Mouse (Mus musculus): Measurements from ENCODE around the gene Tex48. TPM values are rescaled to one million over a fixed set of nuclear protein-coding genes. Genes with fewer than 3 reads are reported as not detected.
A peak's percentile ranks its signal among the peaks of the same experiment; 100 is the strongest.

The Tex48 gene
- polyA plus RNA-seq, 2 experiments: not detected

DNA sequence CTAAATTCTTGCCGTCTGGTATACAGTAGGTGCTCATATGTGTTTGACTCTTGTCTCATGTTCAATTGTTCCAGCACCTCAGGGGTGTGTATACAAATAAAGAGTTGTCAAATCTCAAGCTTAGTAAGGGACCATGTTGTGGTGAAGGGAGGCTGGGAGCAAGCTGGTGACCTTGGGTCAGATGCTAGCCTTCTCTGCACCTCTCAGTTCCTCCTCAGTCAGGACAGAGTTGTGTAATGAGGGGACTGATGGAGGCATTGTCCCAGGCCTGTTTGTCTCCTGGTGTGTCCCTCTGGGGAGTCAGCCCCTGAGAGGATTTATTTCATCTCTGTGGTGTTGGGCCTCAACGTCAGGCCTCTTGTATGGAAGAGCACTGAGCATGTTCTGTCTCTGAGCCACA, 36.0 kb downstream of the Tex48 start:
- Histone ChIP-seq H3K27ac (replicated peaks; ENCODE audit: low read depth, low read length) (no peak overlapping the region), H3K27me3 (ENCODE audit: control insufficient read depth, insufficient read depth, low read length) (no peaks in the 10 kb centered on the region), H3K4me3 (replicated peaks; ENCODE audit: low read length) (no peak overlapping the region), H3K4me2 (replicated peaks; ENCODE audit: low read depth, low read length, severe bottlenecking) (no peak overlapping the region), H3K4me1 (ENCODE audit: control insufficient read depth, insufficient read depth, low read length) (peaks cover 8% of the 10 kb centered on the region; the same call in 1 of the 2 replicates), H3K36me3 (ENCODE audit: control insufficient read depth, insufficient read depth, low read length) (no peaks in the 10 kb centered on the region), H3K9ac (ENCODE audit: low read depth, low read length, severe bottlenecking) (no peak overlapping the region), H3K9me3 (ENCODE audit: control insufficient read depth, low read length) (no peaks in the 10 kb centered on the region)
- 82% methylated on average over 2 of the region's 2 CpGs for WGBS
- DNase-seq (ENCODE audit: low spot score): no peak
- TF ChIP-seq POLR2A (IDR thresholded peaks at IDR 0.05; ENCODE audit: borderline replicate concordance, extremely low read depth, insufficient read depth, insufficient read length): no peak
- ATAC-seq (ENCODE audit: low FRiP score, low read depth): no peak

DNA sequence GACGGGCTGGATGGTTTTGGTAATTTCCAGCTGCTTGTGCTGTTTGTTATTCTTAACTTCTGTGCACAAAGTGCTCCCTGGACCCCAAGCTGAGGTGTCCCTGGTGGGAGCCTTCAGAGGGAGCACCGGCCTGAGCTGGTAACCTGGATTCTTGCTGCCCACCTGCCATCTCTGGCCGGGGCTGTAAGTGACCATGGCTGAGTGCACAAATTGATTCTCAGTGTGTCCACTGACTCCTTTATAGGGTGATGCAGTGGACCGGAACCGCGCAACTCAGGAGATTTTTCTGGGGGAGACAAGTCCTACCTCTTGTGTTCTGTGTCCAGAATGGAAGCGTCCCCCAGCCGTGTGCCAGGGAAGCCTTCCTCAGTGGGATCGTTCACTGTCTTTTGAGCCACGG, 37.0 kb downstream of the Tex48 start:
- Histone ChIP-seq H3K27ac (replicated peaks; ENCODE audit: low read depth, low read length) (no peak overlapping the region), H3K4me2 (replicated peaks; ENCODE audit: low read depth, low read length, severe bottlenecking) (no peak overlapping the region), H3K4me3 (replicated peaks; ENCODE audit: low read length) (no peak overlapping the region), H3K9me3 (ENCODE audit: control insufficient read depth, low read length) (no peaks in the 10 kb centered on the region), H3K9ac (ENCODE audit: low read depth, low read length, severe bottlenecking) (no peak overlapping the region), H3K36me3 (ENCODE audit: control insufficient read depth, insufficient read depth, low read length) (no peaks in the 10 kb centered on the region), H3K4me1 (ENCODE audit: control insufficient read depth, insufficient read depth, low read length) (peaks cover 8% of the 10 kb centered on the region; the same call in 1 of the 2 replicates), H3K27me3 (ENCODE audit: control insufficient read depth, insufficient read depth, low read length) (no peaks in the 10 kb centered on the region)
- DNase-seq (ENCODE audit: low spot score) (no peak), ATAC-seq (ENCODE audit: low FRiP score, low read depth) (no peak)
- 88% methylated on average over 10 of the region's 10 CpGs for WGBS
- TF ChIP-seq POLR2A (IDR thresholded peaks at IDR 0.05; ENCODE audit: borderline replicate concordance, extremely low read depth, insufficient read depth, insufficient read length): no peak

GRCm38 (mm10) chr4:63582580-63582979, 39.6 kb downstream of the Tex48 start:
- 10% methylated on average over 5 of the region's 5 CpGs for WGBS
- no peak for TF ChIP-seq POLR2A (IDR thresholded peaks at IDR 0.05; ENCODE audit: borderline replicate concordance, extremely low read depth, insufficient read depth, insufficient read length)
- Histone ChIP-seq H3K4me3 (replicated peaks; ENCODE audit: low read length) (no peak overlapping the region), H3K27me3 (ENCODE audit: control insufficient read depth, insufficient read depth, low read length) (no peaks in the 10 kb centered on the region), H3K4me1 (ENCODE audit: control insufficient read depth, insufficient read depth, low read length) (peaks cover 8% of the 10 kb centered on the region; the same call in 1 of the 2 replicates), H3K36me3 (ENCODE audit: control insufficient read depth, insufficient read depth, low read length) (peaks cover 4% of the 10 kb centered on the region; the same call in 1 of the 2 replicates), H3K9ac (ENCODE audit: low read depth, low read length, severe bottlenecking) (no peak overlapping the region), H3K4me2 (replicated peaks; ENCODE audit: low read depth, low read length, severe bottlenecking) (no peak overlapping the region), H3K27ac (replicated peaks; ENCODE audit: low read depth, low read length) (peak overlapping the region; percentile 58; the same call in 1 of the 2 replicates), H3K9me3 (ENCODE audit: control insufficient read depth, low read length) (no peaks in the 10 kb centered on the region)
- DNase-seq (ENCODE audit: low spot score): peak; percentile 55
- ATAC-seq (ENCODE audit: low FRiP score, low read depth): peak; percentile 71

DNA sequence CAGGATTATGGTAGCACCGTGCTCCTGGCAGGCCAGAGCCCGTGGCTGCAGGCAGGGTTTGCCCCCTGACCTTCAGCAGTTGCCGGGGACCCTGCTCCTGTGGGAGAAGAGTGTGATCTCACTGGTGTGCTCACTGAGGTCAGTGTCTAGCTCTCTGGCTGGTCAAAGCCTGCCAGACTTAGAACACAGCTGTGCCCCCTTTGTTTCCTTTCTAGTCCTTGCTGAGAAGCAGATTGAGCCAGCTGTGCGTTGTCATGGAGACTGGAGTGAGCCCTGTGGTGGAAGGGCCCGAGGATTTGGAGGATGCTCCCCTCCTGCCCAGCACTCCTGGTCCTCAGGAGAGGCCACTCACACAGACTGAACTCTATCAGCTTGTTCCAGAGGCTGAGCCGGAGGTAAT, 42.1 kb downstream of the Tex48 start:
- 28% methylated on average over 6 of the region's 6 CpGs for WGBS
- H3K27ac ChIP-seq (replicated peaks; ENCODE audit: low read depth, low read length): no peak overlapping the region
- peak overlapping the region; percentile 21; the same call in 1 of the 2 replicates for H3K9ac ChIP-seq (ENCODE audit: low read depth, low read length, severe bottlenecking)

DNA sequence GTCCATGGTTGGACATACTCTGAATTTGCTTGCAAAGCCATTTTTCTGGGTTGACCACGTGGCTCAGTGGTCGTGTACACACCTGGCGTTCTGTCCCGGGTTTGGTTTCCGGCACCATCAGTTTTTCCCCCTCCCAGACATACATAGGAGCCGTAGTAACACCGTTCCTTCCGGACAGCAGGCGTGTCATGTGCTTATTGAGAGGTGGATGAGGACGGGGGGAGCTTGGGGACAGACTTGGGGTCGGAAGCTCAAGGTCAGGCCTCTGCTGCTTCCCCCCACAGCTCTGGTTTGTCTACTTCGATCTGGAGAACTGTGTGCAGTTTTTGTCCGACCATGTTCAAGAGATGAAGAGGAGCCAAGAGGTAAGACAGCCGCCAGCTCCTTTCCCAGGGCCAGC, 42.6 kb downstream of the Tex48 start:
- no peaks in the 10 kb centered on the region for H3K27me3 ChIP-seq (ENCODE audit: control insufficient read depth, insufficient read depth, low read length)
- no peak for ATAC-seq (ENCODE audit: low FRiP score, low read depth)
- peaks cover 4% of the 10 kb centered on the region; the same call in 1 of the 2 replicates for H3K36me3 ChIP-seq (ENCODE audit: control insufficient read depth, insufficient read depth, low read length)
- H3K4me3 ChIP-seq (replicated peaks; ENCODE audit: low read length): no peak overlapping the region
- no peak overlapping the region for H3K27ac ChIP-seq (replicated peaks; ENCODE audit: low read depth, low read length)
- peaks cover 8% of the 10 kb centered on the region; the same call in 1 of the 2 replicates for H3K4me1 ChIP-seq (ENCODE audit: control insufficient read depth, insufficient read depth, low read length)
- H3K4me2 ChIP-seq (replicated peaks; ENCODE audit: low read depth, low read length, severe bottlenecking): no peak overlapping the region
- 86% methylated on average over 14 of the region's 14 CpGs for WGBS
- no peak for DNase-seq (ENCODE audit: low spot score)
- TF ChIP-seq POLR2A (IDR thresholded peaks at IDR 0.05; ENCODE audit: borderline replicate concordance, extremely low read depth, insufficient read depth, insufficient read length): no peak
- H3K9me3 ChIP-seq (ENCODE audit: control insufficient read depth, low read length): no peaks in the 10 kb centered on the region
- no peak overlapping the region for H3K9ac ChIP-seq (ENCODE audit: low read depth, low read length, severe bottlenecking)

More for the DNA sequence above, 42.1 kb downstream of the Tex48 start:
- Histone ChIP-seq H3K4me3 (replicated peaks; ENCODE audit: low read length) (no peak overlapping the region), H3K4me1 (ENCODE audit: control insufficient read depth, insufficient read depth, low read length) (peaks cover 8% of the 10 kb centered on the region; the same call in 1 of the 2 replicates), H3K36me3 (ENCODE audit: control insufficient read depth, insufficient read depth, low read length) (peaks cover 4% of the 10 kb centered on the region; the same call in 1 of the 2 replicates), H3K27me3 (ENCODE audit: control insufficient read depth, insufficient read depth, low read length) (no peaks in the 10 kb centered on the region), H3K4me2 (replicated peaks; ENCODE audit: low read depth, low read length, severe bottlenecking) (no peak overlapping the region), H3K9me3 (ENCODE audit: control insufficient read depth, low read length) (no peaks in the 10 kb centered on the region)
- DNase-seq (ENCODE audit: low spot score): no peak
- no peak for TF ChIP-seq POLR2A (IDR thresholded peaks at IDR 0.05; ENCODE audit: borderline replicate concordance, extremely low read depth, insufficient read depth, insufficient read length)
- ATAC-seq (ENCODE audit: low FRiP score, low read depth): peak; percentile 73

All from limb, embryonic 14.5 days (tissue).